Mouse (Mus musculus): Measurements from ENCODE around the gene Hmox2. TPM values are rescaled to one million over a fixed set of nuclear protein-coding genes. Genes with fewer than 3 reads are reported as not detected.

Gene Hmox2
- polyA plus RNA-seq, 1 experiment from 2014 or later = 76.1 TPM

- Histone ChIP-seq H3K4me1 (no peaks in the 10 kb centered on the region), H3K27ac (replicated peaks) (no peak overlapping the region), H3K36me3 (no peaks in the 10 kb centered on the region), H3K4me3 (no peak overlapping the region), H3K9me3 (replicated peaks) (peaks cover 5% of the 10 kb centered on the region; the same call in 1 of the 2 replicates), H3K27me3 (ENCODE audit: low read depth, poor library complexity, severe bottlenecking) (no peaks in the 10 kb centered on the region)
- WGBS = 85% methylated on average over 4 of the region's 4 CpGs
- no peak for DNase-seq (ENCODE audit: low spot score)
These were observed 70.5 kb downstream of the Hmox2 start for GRCm38 (mm10) chr16:4796631-4797030.

Other genes with a start within 250 kb of the Hmox2 start
- 21.0 and 22.1 TPM in 2 replicates for gene Srl, start 184.5 kb upstream of the Hmox2 start, polyA plus RNA-seq (2016; fragmentation: Nextera tagmentation; extraction: Ambion mirVana)
- 28.0 and 32.6 TPM in 2 replicates for gene Tfap4, start 166.5 kb upstream of the Hmox2 start, polyA plus RNA-seq (2016; fragmentation: Nextera tagmentation; extraction: Ambion mirVana)
- gene Glis2, start 131.6 kb upstream of the Hmox2 start, polyA plus RNA-seq (2016; fragmentation: Nextera tagmentation; extraction: Ambion mirVana) = 23.0 and 23.6 TPM in 2 replicates
- 91.0 and 94.8 TPM in 2 replicates for gene Pam16, start 101.4 kb upstream of the Hmox2 start, polyA plus RNA-seq (2016; fragmentation: Nextera tagmentation; extraction: Ambion mirVana)
- gene Vasn, start 86.4 kb upstream of the Hmox2 start, polyA plus RNA-seq (2016; fragmentation: Nextera tagmentation; extraction: Ambion mirVana) = 9.0 and 10.6 TPM in 2 replicates
- 59.9 and 66.1 TPM in 2 replicates for gene Dnaja3, start 86.4 kb upstream of the Hmox2 start, polyA plus RNA-seq (2016; fragmentation: Nextera tagmentation; extraction: Ambion mirVana)
- 21.4 and 25.0 TPM in 2 replicates for gene Coro7, start 46.6 kb upstream of the Hmox2 start, polyA plus RNA-seq (2016; fragmentation: Nextera tagmentation; extraction: Ambion mirVana)
- gene Nmral1, start 7.0 kb upstream of the Hmox2 start, polyA plus RNA-seq (2016; fragmentation: Nextera tagmentation; extraction: Ambion mirVana) = 195 and 217 TPM in 2 replicates
- 111 and 116 TPM in 2 replicates for gene Cdip1, start 63.9 kb downstream of the Hmox2 start, polyA plus RNA-seq (2016; fragmentation: Nextera tagmentation; extraction: Ambion mirVana)
- 0.30 and 0.39 TPM in 2 replicates for gene 4930562C15Rik, start 109.1 kb downstream of the Hmox2 start, polyA plus RNA-seq (2016; fragmentation: Nextera tagmentation; extraction: Ambion mirVana)
- gene Ubald1, start 154.0 kb downstream of the Hmox2 start, polyA plus RNA-seq (2016; fragmentation: Nextera tagmentation; extraction: Ambion mirVana) = 29.6 and 36.0 TPM in 2 replicates
- 68.5 and 78.2 TPM in 2 replicates for gene Mgrn1, start 159.9 kb downstream of the Hmox2 start, polyA plus RNA-seq (2016; fragmentation: Nextera tagmentation; extraction: Ambion mirVana)
- 136 and 141 TPM in 2 replicates for gene Nudt16l1, start 212.4 kb downstream of the Hmox2 start, polyA plus RNA-seq (2016; fragmentation: Nextera tagmentation; extraction: Ambion mirVana)
- gene Anks3, start 237.8 kb downstream of the Hmox2 start, polyA plus RNA-seq (2016; fragmentation: Nextera tagmentation; extraction: Ambion mirVana) = 54.5 and 62.1 TPM in 2 replicates